Mouse (Mus musculus): ENCODE results near the gene Zfp273.
"Not testable (repeated sequence)": the region's sequence is repeated elsewhere in the genome, so short reads cannot be mapped to it uniquely, and the experiment has no call there.

Gene Zfp273

DNA sequence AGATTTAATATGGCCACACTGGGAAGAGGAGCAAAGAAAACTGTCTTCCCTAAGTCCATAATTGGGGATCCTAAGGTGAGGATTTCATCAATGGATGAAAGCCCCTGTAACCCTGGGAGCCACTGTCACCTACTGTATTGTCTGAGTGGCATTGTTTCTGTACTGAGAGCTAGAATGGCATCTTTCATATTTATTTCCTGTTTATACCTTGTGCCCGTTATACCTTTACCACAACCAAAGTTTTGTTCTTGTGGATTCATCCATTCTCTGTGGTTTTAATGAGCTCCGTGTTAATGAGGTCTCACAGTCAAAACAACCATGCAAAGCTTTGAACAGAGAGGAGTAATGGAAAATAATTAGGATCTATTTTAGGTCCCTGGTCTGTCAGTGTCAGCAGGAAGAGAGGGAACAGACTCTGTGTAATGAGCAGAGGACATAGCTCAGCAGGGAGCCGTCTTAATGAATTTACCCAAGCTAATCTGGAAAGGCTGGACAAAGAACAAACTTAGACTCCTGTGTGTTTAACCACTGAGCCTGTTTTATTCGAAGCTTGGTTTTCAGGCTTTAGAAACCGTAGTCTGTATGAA, 51.3 kb downstream of the Zfp273 start:
- DNase-seq (ENCODE audit: low spot score in 2 of 2), result no peak

DNA sequence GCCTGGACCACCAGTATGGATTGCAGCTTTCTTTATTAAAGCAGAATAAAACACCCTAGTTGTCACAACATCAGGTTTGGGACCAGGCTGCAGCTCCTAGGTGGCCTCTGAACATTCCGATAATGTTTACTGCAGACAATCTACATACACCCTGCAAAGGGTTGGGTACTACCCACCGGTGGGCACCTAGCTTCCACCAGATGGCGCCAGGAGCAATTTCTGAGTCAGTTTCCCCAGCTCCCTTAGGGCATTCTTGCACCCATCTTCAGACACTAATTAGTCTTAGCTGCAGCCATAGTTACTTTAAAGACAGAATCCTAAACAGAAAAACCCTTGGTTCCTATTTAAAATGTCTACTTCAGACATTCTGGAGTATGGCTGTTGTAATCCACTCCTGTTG, 54.4 kb downstream of the Zfp273 start:
- no peak for DNase-seq (ENCODE audit: low spot score in 2 of 2)

DNA sequence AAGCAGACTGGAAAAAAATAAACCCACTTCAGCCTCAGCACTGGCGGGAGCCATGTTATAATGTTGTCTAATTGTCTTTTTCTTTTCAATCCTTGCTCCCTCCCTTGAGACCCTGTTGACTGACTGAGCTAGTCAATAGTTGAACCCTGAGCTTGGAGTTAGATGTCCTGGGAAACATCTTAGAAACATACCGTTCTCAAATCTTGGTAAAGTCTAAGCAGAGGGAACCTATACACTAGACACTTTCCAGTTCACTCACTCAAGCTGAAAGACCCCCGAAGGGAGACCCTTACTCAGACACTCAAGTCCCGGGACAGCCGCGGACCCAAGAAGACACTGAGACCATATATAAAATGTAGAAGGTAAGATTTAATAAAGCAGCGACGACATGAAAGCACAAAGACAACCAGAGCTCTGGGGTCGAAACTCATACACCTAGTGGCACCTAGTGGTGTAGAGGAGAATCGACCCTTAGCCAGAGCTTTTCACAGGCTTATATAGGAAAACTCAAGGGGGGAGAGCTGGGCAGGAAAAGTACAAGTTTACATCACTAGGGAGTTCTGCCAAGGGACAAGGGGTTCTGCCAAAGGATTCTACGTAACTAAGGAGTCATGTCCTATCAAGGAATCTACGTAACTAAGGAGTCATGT, 62.6 kb downstream of the Zfp273 start:
- DNase-seq (ENCODE audit: low spot score in 2 of 2), result not testable (repeated sequence)
